Mouse (Mus musculus): ENCODE results near the gene Polq. TPM values are rescaled to one million over a fixed set of nuclear protein-coding genes. Genes with fewer than 3 reads are reported as not detected.

The Polq gene
- polyA plus RNA-seq, 1 experiment from 2014 or later, result 8.0 TPM

GRCm38 (mm10) chr16:36989999-36990625 lies 21.5 kb upstream of the Polq start, which contains the start of gene Fbxo40:
TSS of gene Fbxo40 (minus strand) at chr16:36990467.
- Histone ChIP-seq H3K9ac (ENCODE audit: low read length) (no peak within 1 kb of the TSS), H3K4me1 (replicated peaks; ENCODE audit: control insufficient read depth, insufficient read depth, low read length) (no peaks in the 10 kb centered on the region), H3K4me3 (ENCODE audit: low read depth, low read length) (no peak within 1 kb of the TSS), H3K27me3 (replicated peaks; ENCODE audit: control insufficient read depth, insufficient read depth, low read length) (no peaks in the 10 kb centered on the region), H3K4me2 (ENCODE audit: low read length) (no peak within 1 kb of the TSS), H3K27ac (ENCODE audit: low read depth) (no peak within 1 kb of the TSS), H3K36me3 (ENCODE audit: control insufficient read depth, insufficient read depth, low read length) (no peaks in the 10 kb centered on the region), H3K9me3 (ENCODE audit: control insufficient read depth, low read length) (no peaks in the 10 kb centered on the region)
- WGBS, result 68% methylated on average over 18 of the region's 18 CpGs
- ATAC-seq (replicated peaks; ENCODE audit: low FRiP score, low TSS enrichment, low read depth), result no peak
- no peak for DNase-seq (ENCODE audit: low spot score)

GRCm38 (mm10) chr16:36997650-36998049 lies 13.9 kb upstream of the Polq start:
- 76% methylated on average over 6 of the region's 6 CpGs for WGBS
- Histone ChIP-seq H3K9me3 (ENCODE audit: control insufficient read depth, low read length) (no peaks in the 10 kb centered on the region), H3K9ac (ENCODE audit: low read length) (no peak overlapping the region), H3K27me3 (replicated peaks; ENCODE audit: control insufficient read depth, insufficient read depth, low read length) (no peaks in the 10 kb centered on the region), H3K4me3 (ENCODE audit: low read depth, low read length) (no peak overlapping the region), H3K36me3 (ENCODE audit: control insufficient read depth, insufficient read depth, low read length) (no peaks in the 10 kb centered on the region), H3K4me2 (ENCODE audit: low read length) (no peak overlapping the region), H3K27ac (ENCODE audit: low read depth) (no peak overlapping the region), H3K4me1 (replicated peaks; ENCODE audit: control insufficient read depth, insufficient read depth, low read length) (no peaks in the 10 kb centered on the region)
- DNase-seq (ENCODE audit: low spot score) (no peak), ATAC-seq (replicated peaks; ENCODE audit: low FRiP score, low TSS enrichment, low read depth) (no peak)

GRCm38 (mm10) chr16:36999366-36999972 lies 12.1 kb upstream of the Polq start:
- Histone ChIP-seq H3K27me3 (replicated peaks; ENCODE audit: control insufficient read depth, insufficient read depth, low read length) (no peaks in the 10 kb centered on the region), H3K36me3 (ENCODE audit: control insufficient read depth, insufficient read depth, low read length) (no peaks in the 10 kb centered on the region), H3K9me3 (ENCODE audit: control insufficient read depth, low read length) (no peaks in the 10 kb centered on the region), H3K4me2 (ENCODE audit: low read length) (no peak overlapping the region), H3K9ac (ENCODE audit: low read length) (no peak overlapping the region), H3K4me1 (replicated peaks; ENCODE audit: control insufficient read depth, insufficient read depth, low read length) (no peaks in the 10 kb centered on the region), H3K27ac (ENCODE audit: low read depth) (no peak overlapping the region), H3K4me3 (ENCODE audit: low read depth, low read length) (no peak overlapping the region)
- no peak for ATAC-seq (replicated peaks; ENCODE audit: low FRiP score, low TSS enrichment, low read depth)
- WGBS, result 78% methylated on average over 9 of the region's 9 CpGs
- DNase-seq (ENCODE audit: low spot score), result no peak

- DNase-seq (ENCODE audit: low spot score) (no peak), ATAC-seq (replicated peaks; ENCODE audit: low FRiP score, low TSS enrichment, low read depth) (no peak)
- H3K4me2 ChIP-seq (ENCODE audit: low read length), result no peak overlapping the region
- no peaks in the 10 kb centered on the region for H3K9me3 ChIP-seq (ENCODE audit: control insufficient read depth, low read length)
- H3K9ac ChIP-seq (ENCODE audit: low read length), result no peak overlapping the region
- H3K4me1 ChIP-seq (replicated peaks; ENCODE audit: control insufficient read depth, insufficient read depth, low read length), result peaks cover 11% of the 10 kb centered on the region
- H3K4me3 ChIP-seq (ENCODE audit: low read depth, low read length), result no peak overlapping the region
- no peaks in the 10 kb centered on the region for H3K27me3 ChIP-seq (replicated peaks; ENCODE audit: control insufficient read depth, insufficient read depth, low read length)
- WGBS, result 62% methylated on average over 6 of the region's 6 CpGs
- H3K36me3 ChIP-seq (ENCODE audit: control insufficient read depth, insufficient read depth, low read length), result no peaks in the 10 kb centered on the region
- no peak overlapping the region for H3K27ac ChIP-seq (ENCODE audit: low read depth)
Observed at GRCm38 (mm10) chr16:37009262-37009661, 2.3 kb upstream of the Polq start.

- peak; percentile 53 for DNase-seq (ENCODE audit: low spot score)
- 60% methylated on average over 4 of the region's 4 CpGs for WGBS
- peak; percentile 66; the same call in 1 of the 2 replicates for ATAC-seq (replicated peaks; ENCODE audit: low FRiP score, low TSS enrichment, low read depth)
Observed at GRCm38 (mm10) chr16:37010370-37010769, 1.2 kb upstream of the Polq start.

GRCm38 (mm10) chr16:37011922-37012289 lies 320 bp downstream of the Polq start:
- H3K9ac ChIP-seq (ENCODE audit: low read length), result peak overlapping the region; percentile 55
- H3K9me3 ChIP-seq (ENCODE audit: control insufficient read depth, low read length), result no peaks in the 10 kb centered on the region
- no peaks in the 10 kb centered on the region for H3K36me3 ChIP-seq (ENCODE audit: control insufficient read depth, insufficient read depth, low read length)
- H3K4me1 ChIP-seq (replicated peaks; ENCODE audit: control insufficient read depth, insufficient read depth, low read length), result peaks cover 11% of the 10 kb centered on the region
- no peaks in the 10 kb centered on the region for H3K27me3 ChIP-seq (replicated peaks; ENCODE audit: control insufficient read depth, insufficient read depth, low read length)
- peak overlapping the region; percentile 59 for H3K4me2 ChIP-seq (ENCODE audit: low read length)
- ATAC-seq (replicated peaks; ENCODE audit: low FRiP score, low TSS enrichment, low read depth) (peak; percentile 61), DNase-seq (ENCODE audit: low spot score) (no peak)
- WGBS, result under 1% methylated on average over 26 of the region's 26 CpGs
- H3K27ac ChIP-seq (ENCODE audit: low read depth), result no peak overlapping the region
- peak overlapping the region; percentile 73 for H3K4me3 ChIP-seq (ENCODE audit: low read depth, low read length)

More at GRCm38 (mm10) chr16:37010370-37010769, 1.2 kb upstream of the Polq start:
- no peak overlapping the region for H3K4me2 ChIP-seq (ENCODE audit: low read length)
- no peak overlapping the region for H3K4me3 ChIP-seq (ENCODE audit: low read depth, low read length)
- H3K27me3 ChIP-seq (replicated peaks; ENCODE audit: control insufficient read depth, insufficient read depth, low read length), result no peaks in the 10 kb centered on the region
- H3K4me1 ChIP-seq (replicated peaks; ENCODE audit: control insufficient read depth, insufficient read depth, low read length), result peaks cover 11% of the 10 kb centered on the region
- no peak overlapping the region for H3K9ac ChIP-seq (ENCODE audit: low read length)
- no peaks in the 10 kb centered on the region for H3K36me3 ChIP-seq (ENCODE audit: control insufficient read depth, insufficient read depth, low read length)
- no peaks in the 10 kb centered on the region for H3K9me3 ChIP-seq (ENCODE audit: control insufficient read depth, low read length)
- H3K27ac ChIP-seq (ENCODE audit: low read depth), result no peak overlapping the region

- DNase-seq (ENCODE audit: low spot score), result no peak
- peak overlapping the region; percentile 59 for H3K4me2 ChIP-seq (ENCODE audit: low read length)
- H3K27me3 ChIP-seq (replicated peaks; ENCODE audit: control insufficient read depth, insufficient read depth, low read length), result no peaks in the 10 kb centered on the region
- WGBS, result 45% methylated on average over 5 of the region's 5 CpGs
- no peaks in the 10 kb centered on the region for H3K36me3 ChIP-seq (ENCODE audit: control insufficient read depth, insufficient read depth, low read length)
- ATAC-seq (replicated peaks; ENCODE audit: low FRiP score, low TSS enrichment, low read depth), result no peak
- peaks cover 11% of the 10 kb centered on the region for H3K4me1 ChIP-seq (replicated peaks; ENCODE audit: control insufficient read depth, insufficient read depth, low read length)
- H3K27ac ChIP-seq (ENCODE audit: low read depth), result no peak overlapping the region
- peak overlapping the region; percentile 55 for H3K9ac ChIP-seq (ENCODE audit: low read length)
- peak overlapping the region; percentile 73 for H3K4me3 ChIP-seq (ENCODE audit: low read depth, low read length)
- H3K9me3 ChIP-seq (ENCODE audit: control insufficient read depth, low read length), result no peaks in the 10 kb centered on the region
Observed at GRCm38 (mm10) chr16:37012336-37012735, 750 bp downstream of the Polq start.

GRCm38 (mm10) chr16:37027581-37027980 lies 16.0 kb downstream of the Polq start:
- 90% methylated on average over 3 of the region's 3 CpGs for WGBS
- no peak overlapping the region for H3K4me3 ChIP-seq (ENCODE audit: low read depth, low read length)
- no peaks in the 10 kb centered on the region for H3K4me1 ChIP-seq (replicated peaks; ENCODE audit: control insufficient read depth, insufficient read depth, low read length)
- no peak overlapping the region for H3K9ac ChIP-seq (ENCODE audit: low read length)
- H3K27ac ChIP-seq (ENCODE audit: low read depth), result no peak overlapping the region
- no peaks in the 10 kb centered on the region for H3K27me3 ChIP-seq (replicated peaks; ENCODE audit: control insufficient read depth, insufficient read depth, low read length)
- DNase-seq (ENCODE audit: low spot score) (no peak), ATAC-seq (replicated peaks; ENCODE audit: low FRiP score, low TSS enrichment, low read depth) (no peak)
- H3K36me3 ChIP-seq (ENCODE audit: control insufficient read depth, insufficient read depth, low read length), result peaks cover 25% of the 10 kb centered on the region; the same call in 1 of the 2 replicates
- no peak overlapping the region for H3K4me2 ChIP-seq (ENCODE audit: low read length)
- H3K9me3 ChIP-seq (ENCODE audit: control insufficient read depth, low read length), result no peaks in the 10 kb centered on the region

- ATAC-seq (replicated peaks; ENCODE audit: low FRiP score, low TSS enrichment, low read depth) (no peak), DNase-seq (ENCODE audit: low spot score) (no peak)
- no peaks in the 10 kb centered on the region for H3K27me3 ChIP-seq (replicated peaks; ENCODE audit: control insufficient read depth, insufficient read depth, low read length)
- H3K4me3 ChIP-seq (ENCODE audit: low read depth, low read length), result no peak overlapping the region
- H3K27ac ChIP-seq (ENCODE audit: low read depth), result no peak overlapping the region
- H3K9me3 ChIP-seq (ENCODE audit: control insufficient read depth, low read length), result no peaks in the 10 kb centered on the region
- no peak overlapping the region for H3K9ac ChIP-seq (ENCODE audit: low read length)
- no peak overlapping the region for H3K4me2 ChIP-seq (ENCODE audit: low read length)
- peaks cover 36% of the 10 kb centered on the region for H3K36me3 ChIP-seq (ENCODE audit: control insufficient read depth, insufficient read depth, low read length)
- no peaks in the 10 kb centered on the region for H3K4me1 ChIP-seq (replicated peaks; ENCODE audit: control insufficient read depth, insufficient read depth, low read length)
- WGBS, result 76% methylated on average over 3 of the region's 3 CpGs
Observed at GRCm38 (mm10) chr16:37031996-37032395, 20.4 kb downstream of the Polq start.
